Mouse (Mus musculus) embryo, embryonic 11.5 days (tissue): Measurements from ENCODE around the gene Tecpr2.

Experiments used
- DNase-seq: peaks from one replicate; pipeline ENCODE4 v3.0.0-alpha.2; 2012; ENCODE audit warnings: low read depth, low spot score

Tecpr2 gene

GRCm38 (mm10) chr12:110864008-110864407 is 25.1 kb upstream of the Tecpr2 start:
- no peak for DNase-seq

DNA sequence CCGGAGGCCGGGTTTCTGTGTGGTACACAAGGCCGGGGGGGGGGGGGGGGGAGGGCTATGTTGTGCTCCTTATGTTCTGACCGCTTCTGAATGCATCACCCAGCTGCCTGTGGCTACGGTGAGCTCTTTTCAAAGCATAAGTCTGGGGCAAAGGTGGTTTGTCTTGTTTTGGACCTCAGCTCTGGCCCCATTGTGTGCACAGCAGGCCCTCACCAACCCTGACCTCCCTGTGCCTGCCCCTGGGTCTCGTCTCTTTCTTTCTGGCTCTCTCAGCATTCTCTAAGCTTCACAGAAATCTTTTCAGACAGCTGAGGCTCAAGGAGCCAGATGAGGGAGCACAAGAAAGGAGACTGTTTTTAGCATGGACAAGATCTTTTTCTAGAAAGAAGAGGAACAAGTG is 23.5 kb upstream of the Tecpr2 start:
- DNase-seq = no peak

DNA sequence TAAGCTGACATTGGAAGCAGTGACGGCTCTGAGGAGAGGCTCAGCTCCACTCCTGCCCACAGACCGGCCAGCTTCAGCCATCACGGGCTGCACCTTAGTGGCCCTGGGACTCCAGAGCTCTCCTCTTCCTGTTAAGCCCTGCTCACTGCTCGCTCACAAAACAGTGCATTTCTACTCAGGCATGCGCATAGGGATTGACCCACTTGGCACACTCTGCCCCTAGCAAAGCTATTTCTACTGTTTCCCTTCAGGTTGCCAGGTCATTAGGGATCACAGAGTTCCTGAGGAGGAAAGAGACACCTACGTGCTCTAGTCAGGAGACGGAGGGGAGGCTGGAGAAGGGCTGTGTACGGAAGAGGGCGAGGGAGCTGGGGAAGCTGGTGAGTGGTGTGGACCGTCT is 23.1 kb upstream of the Tecpr2 start:
- DNase-seq = no peak

- no peak for DNase-seq
These were observed 19.0 kb upstream of the Tecpr2 start for GRCm38 (mm10) chr12:110870107-110870506.

DNA sequence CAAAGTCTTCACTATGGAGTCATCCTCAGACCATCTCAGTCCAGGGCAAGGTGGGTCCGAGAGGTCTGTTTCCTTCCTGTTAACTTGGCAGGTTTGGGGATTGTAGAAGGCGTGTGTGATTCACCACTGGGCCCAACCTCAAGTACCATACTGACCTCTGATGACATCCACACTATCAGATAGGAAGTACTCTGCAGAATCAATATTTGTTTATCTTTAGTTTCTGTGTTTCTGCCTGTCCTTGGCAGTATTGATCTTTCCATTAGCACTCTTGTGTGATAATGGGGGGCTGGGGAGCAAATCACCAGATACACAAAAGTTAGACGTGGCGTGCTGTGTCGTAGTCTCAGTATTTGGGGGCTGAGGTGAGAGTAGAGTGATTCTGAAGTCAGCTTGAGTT is 17.8 kb upstream of the Tecpr2 start:
- DNase-seq = no peak

DNA sequence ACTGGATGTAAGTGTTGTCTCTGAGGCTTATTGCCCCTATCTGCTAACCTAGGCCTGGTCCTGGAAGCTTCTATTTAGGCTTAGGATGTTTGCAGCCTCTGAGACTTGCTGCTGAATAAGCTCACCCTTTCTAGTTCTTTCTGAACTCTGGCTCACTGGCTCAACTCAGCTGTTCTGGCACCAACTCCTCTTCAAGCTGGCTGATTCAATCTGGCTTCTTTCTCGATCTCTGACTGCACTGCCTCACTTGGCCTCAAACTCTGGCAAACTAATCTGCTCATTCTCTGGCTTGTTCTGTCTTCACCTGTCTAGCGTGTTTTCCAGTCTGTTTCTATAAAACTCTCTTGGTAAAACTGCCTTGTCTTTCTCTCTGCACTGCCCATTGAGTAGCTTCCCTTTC is 13.7 kb upstream of the Tecpr2 start:
- DNase-seq = no peak

GRCm38 (mm10) chr12:110882291-110882690 is 6.8 kb upstream of the Tecpr2 start:
- DNase-seq = no peak

- DNase-seq = no peak
These were observed 3.8 kb upstream of the Tecpr2 start for GRCm38 (mm10) chr12:110885251-110885650.

GRCm38 (mm10) chr12:110888106-110888505 is 958 bp upstream of the Tecpr2 start:
- no peak for DNase-seq

DNA sequence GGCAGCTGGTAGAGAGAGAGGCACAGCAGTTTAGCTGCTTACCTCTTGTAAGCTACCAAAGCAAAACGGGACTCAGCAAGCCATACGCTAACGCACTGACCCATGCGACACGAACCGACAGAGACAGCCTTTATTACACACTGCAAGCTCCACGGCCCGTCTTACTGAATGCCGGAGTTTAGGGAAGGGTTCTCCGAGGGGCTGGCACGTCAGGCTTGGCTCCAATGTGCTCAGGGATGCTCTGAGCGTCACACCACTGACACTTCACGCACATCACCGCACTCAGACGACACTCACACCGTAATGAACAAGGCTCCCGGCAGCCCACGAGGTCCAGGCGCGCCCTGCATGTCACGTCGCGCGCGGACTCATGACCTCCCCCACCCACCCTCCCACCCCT is 458 bp upstream of the Tecpr2 start:
- no peak for DNase-seq

- no peak for DNase-seq
These were observed 2.8 kb downstream of the Tecpr2 start for GRCm38 (mm10) chr12:110891887-110892286.

GRCm38 (mm10) chr12:110902106-110902505 is 13.0 kb downstream of the Tecpr2 start:
- DNase-seq = no peak

DNA sequence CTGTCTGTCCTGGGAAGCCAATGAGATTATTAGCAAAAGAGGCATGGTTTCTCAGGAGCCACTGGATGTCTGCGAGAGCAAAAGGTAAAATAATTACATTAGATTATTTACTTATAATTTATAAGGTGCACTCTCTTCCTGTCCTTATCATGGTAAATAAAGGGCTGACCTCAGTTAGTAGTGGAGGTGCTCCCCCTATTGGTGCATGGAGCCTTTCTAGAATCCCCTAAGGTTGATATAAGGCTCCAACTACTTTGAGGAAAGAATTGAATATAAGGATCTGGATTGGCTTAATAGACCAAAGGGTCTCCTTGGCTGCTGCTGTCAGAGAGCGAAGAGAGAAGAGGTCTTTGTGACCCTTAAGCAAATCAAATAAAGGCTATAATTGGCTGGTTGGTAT is 14.5 kb downstream of the Tecpr2 start:
- DNase-seq = no peak

GRCm38 (mm10) chr12:110907845-110908244 is 18.8 kb downstream of the Tecpr2 start:
- DNase-seq = no peak

DNA sequence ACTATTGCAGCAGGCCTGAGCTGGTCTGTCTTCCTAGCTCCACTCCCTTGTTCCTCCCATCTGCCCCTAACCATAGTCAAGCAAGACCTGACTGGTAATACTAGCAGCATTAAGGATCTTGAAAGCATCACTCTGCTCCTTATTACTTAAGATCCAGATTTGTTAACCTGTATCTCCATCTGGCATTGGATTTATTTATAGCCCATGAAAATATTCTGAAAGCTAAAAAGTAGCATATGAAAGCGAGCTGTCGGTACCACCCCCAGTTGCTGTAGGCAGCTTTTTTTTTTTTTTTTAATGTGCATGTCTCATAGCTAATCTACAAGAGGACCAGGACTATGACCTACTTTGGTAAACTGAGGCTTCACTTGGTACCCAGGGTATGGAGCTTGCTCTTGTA is 20.9 kb downstream of the Tecpr2 start:
- DNase-seq = no peak

GRCm38 (mm10) chr12:110915761-110916160 is 26.7 kb downstream of the Tecpr2 start:
- no peak for DNase-seq

GRCm38 (mm10) chr12:110920254-110920653 is 31.2 kb downstream of the Tecpr2 start:
- no peak for DNase-seq

GRCm38 (mm10) chr12:110921572-110921971 is 32.5 kb downstream of the Tecpr2 start:
- no peak for DNase-seq

GRCm38 (mm10) chr12:110932820-110933219 is 43.8 kb downstream of the Tecpr2 start:
- DNase-seq = no peak

- peak; percentile 74 for DNase-seq
These were observed 47.0 kb downstream of the Tecpr2 start for GRCm38 (mm10) chr12:110935983-110936620.

DNA sequence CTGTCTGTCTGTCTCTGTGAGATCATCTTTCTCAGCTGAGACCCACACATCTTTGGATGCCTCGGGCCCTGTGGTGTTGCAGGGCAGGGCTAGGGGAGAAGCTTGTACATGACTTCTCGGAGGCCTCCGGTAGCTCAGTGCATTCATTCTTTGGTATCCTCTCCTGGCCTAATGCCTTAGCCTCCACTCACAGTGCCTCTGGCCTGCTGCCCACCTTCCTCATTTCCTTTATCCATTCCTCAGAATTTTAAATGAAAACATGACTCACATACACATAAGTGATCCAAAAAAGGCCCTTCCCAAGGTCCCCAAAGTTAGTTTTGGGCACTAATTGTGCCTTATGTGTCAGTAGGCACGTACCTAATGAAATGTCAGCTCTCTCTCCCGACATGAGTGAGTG is 48.4 kb downstream of the Tecpr2 start:
- DNase-seq = no peak

- no peak for DNase-seq
These were observed 50.3 kb downstream of the Tecpr2 start for GRCm38 (mm10) chr12:110939385-110939784.

GRCm38 (mm10) chr12:110940869-110941268 is 51.8 kb downstream of the Tecpr2 start:
- DNase-seq = no peak

DNA sequence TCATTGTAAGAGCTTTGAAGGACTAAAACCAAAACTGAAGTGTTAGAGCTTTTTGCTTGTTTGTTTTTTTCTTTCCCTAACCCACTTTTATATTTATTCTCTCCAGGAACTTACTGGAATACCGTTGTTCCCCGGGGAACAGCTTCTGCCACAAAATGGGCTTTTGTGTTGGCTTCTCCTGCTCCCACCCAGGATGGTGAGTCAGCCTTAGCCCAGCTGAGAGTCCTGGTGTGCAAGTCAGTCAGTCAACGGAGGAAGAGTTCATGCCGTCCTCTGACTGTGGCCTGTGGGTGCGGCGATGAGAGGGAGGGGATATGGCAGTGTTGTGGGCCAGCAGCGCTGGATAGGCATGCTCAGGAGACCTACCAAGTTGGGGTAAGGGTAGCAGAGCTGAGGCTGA is 57.2 kb downstream of the Tecpr2 start:
- no peak for DNase-seq
